Mouse (Mus musculus): ENCODE results near the gene Gcg.

The Gcg gene

GRCm38 (mm10) chr2:62483550-62483949 is at the start of gene Gcg:
Gene Gcg (minus strand): TSS chr2:62483650.
- DNase-seq (ENCODE audit: low read depth, low spot score) = no peak

DNA sequence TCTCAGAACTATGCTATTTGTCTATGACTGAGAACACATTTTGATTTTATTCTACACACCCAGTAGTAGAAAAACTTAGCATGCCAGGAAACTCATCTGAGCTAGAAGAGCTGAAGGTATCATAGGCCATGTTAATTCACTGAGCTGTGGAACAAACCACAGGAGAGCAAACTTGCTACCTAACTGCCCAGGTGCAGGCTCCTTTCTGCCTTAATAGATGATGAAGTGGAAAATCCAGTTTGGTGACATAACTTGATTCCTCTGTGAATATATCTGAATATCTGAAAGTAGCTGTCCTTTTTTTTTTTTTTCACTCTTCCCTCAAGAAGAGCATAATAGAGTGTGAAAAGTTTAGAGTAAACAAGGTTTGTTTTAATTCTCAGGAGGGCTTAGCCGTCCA is 47.6 kb upstream of the Gcg start:
- DNase-seq (ENCODE audit: low read depth, low spot score) = no peak

- DNase-seq (ENCODE audit: low read depth, low spot score) = no peak
Measured at GRCm38 (mm10) chr2:62526399-62526798, 42.9 kb upstream of the Gcg start.

GRCm38 (mm10) chr2:62517790-62518189 is 34.3 kb upstream of the Gcg start:
- no peak for DNase-seq (ENCODE audit: low read depth, low spot score)

DNA sequence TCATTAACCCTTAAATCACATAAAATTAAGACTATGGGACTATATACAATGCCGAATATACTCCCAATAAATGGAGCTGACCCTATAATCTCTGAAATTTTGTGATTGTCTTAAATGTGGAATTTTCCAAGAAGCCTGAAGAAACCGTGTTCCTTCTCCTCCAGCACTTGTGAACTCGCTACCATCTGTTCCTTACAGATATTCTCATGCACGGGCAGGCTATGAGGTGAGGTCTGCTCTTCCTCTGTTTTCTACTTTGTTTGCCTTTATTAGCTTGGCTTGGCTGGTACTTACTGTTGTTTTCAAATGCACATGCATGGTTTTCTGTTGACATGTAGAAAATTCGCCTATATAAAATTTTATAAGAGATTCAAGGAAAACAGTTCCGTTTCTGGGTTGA is 31.0 kb upstream of the Gcg start:
- DNase-seq (ENCODE audit: low read depth, low spot score) = no peak

DNA sequence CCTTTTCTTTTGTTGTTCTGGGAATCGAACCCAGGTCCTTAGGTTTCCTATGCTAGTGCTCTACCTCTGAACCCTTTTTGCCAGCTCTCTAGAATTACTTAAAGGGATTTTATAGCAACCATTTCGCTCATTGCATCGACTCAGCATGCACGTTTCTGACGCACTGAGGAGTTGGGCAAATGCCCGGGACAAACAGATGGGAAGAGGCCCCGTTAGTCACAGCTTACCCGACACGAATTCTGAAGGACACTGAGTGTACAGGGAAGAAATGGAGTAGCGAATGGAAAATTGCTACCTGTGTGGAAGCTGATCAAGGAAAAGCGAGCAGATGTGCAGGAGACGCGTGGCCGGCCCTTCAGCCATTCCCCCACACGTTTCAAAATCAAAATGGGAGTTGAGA is 30.0 kb upstream of the Gcg start:
- DNase-seq (ENCODE audit: low read depth, low spot score) = no peak

DNA sequence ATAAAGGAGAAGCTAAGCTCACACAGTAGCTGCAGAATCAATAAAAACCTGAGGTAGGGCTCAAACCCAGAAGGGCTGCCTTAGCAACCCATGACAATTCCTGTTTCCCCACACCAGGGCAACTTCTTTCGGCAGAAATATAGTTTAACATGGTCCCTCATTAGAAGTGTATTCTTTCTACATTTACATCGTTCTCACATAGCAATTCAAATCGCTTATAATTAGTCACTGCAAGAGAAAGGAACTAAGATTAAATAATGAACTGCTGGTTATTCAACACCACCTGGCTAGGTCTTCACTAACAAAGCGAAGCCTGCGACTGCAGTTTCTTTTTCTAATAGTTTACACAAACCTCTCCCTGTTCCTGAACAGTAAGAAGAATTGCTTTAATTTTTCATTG is 23.7 kb upstream of the Gcg start:
- no peak for DNase-seq (ENCODE audit: low read depth, low spot score)

- DNase-seq (ENCODE audit: low read depth, low spot score) = no peak
Measured at GRCm38 (mm10) chr2:62506441-62506840, 23.0 kb upstream of the Gcg start.

GRCm38 (mm10) chr2:62504269-62504796 is 20.9 kb upstream of the Gcg start:
- DNase-seq (ENCODE audit: low read depth, low spot score) = no peak

DNA sequence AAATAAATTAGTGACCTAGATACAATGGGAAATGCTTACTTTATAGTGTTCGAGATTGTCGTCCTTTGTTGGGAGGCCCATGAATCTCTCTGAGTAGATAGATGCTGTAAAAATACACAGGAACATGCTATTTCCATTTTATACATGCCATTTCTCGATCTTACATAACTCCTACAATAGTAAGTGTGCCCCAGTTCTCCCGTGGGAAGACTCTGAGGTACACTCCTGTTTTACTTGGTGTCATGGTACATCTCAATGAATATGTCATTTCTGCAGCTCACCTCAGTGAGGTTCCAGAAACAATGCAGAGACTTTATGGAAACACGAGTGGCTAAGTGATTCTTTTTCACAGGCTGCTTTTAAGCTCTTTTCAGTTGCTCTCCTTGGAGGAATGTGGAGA is 19.9 kb upstream of the Gcg start:
- no peak for DNase-seq (ENCODE audit: low read depth, low spot score)

DNA sequence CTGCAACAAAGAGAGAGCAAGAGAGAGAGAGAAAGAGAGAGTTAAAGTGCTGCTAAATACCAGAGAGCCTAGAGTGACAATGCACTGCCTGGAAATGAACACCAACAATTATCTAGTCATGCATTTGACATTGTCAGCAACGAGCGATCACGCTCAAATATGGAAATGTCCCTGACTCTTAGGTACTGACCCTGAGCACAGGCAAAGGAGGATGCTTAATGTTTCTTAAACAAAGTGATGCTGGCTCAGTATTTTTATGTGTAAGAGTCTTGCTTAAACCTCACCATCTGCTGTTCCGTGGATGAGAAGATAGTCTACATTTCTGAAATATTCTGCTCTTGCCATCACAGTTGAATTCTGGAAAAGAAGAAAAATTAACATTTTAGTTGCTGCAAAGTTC is 19.1 kb upstream of the Gcg start:
- DNase-seq (ENCODE audit: low read depth, low spot score) = no peak

- no peak for DNase-seq (ENCODE audit: low read depth, low spot score)
Measured at GRCm38 (mm10) chr2:62498821-62499220, 15.4 kb upstream of the Gcg start.

DNA sequence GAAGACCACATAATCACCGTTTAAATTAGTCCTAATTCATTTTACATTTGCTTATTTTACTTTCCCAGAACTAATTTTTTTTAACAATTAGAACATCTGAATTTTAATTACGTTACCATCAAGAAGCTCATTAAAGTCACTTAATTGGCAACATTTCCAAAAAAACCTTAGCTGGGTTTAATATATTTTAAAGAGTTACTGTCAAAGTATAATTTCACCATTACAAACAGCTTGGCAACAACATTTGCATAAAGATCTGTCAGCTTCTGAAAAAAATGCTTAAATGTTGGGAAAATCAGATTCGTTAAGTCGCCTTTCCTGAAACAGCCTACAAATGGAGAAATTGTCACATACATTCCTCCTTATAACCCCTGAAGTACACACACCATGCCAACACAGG is 14.6 kb upstream of the Gcg start:
- DNase-seq (ENCODE audit: low read depth, low spot score) = no peak

DNA sequence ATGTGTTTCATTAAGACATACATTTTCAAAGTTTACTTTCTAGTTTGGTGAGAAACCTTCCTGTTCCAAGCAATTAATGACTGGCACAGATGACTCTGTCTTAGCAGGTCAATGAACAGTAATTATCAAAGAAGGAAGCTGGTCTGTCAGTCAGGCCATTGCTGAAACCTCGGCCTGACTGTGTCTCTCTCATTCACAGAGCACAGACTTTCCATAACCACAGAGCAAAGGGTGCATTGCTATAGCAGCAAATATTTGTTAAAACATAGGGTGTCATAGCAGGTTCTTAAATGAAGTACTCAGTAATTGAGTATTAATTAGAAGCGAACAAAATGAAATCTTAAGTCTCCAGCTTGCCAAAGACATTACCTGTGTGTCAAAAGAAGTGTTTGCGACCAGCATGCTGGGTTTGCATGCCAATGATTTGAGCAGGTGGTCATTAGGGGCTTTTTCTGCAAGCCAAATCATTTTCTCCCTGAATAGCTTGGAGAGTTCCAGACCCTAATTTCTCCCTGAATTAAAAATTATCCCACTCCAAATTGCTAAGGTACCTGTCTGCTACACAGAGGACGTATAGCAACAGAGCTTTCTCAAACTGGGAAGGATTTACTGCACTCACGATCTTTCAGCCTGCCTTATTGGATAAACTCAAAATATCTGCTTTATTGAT is 14.0 kb upstream of the Gcg start:
- DNase-seq (ENCODE audit: low read depth, low spot score) = no peak

- DNase-seq (ENCODE audit: low read depth, low spot score) = no peak
Measured at GRCm38 (mm10) chr2:62495407-62495806, 12.0 kb upstream of the Gcg start.

DNA sequence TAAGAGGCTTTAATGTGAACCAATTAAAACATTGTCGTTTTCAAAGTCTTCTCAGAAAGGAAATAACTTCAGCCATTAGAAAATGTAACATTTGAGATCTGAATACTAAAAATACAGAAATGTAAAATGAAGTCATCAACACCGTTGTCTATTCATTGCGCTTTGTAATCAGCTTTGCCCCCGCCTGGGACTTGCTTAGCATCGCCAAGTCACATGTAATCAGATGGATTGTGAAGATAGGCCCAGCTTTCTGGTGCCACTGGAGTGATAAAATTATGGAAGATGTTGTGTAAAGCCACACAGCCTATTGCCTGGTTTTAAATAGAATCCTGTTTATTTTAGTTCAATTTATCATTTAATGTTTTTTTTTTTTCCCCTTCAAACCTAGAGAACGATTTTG is 6.4 kb upstream of the Gcg start:
- DNase-seq (ENCODE audit: low read depth, low spot score) = no peak

- no peak for DNase-seq (ENCODE audit: low read depth, low spot score)
Measured at GRCm38 (mm10) chr2:62484906-62485305, 1.5 kb upstream of the Gcg start.

DNA sequence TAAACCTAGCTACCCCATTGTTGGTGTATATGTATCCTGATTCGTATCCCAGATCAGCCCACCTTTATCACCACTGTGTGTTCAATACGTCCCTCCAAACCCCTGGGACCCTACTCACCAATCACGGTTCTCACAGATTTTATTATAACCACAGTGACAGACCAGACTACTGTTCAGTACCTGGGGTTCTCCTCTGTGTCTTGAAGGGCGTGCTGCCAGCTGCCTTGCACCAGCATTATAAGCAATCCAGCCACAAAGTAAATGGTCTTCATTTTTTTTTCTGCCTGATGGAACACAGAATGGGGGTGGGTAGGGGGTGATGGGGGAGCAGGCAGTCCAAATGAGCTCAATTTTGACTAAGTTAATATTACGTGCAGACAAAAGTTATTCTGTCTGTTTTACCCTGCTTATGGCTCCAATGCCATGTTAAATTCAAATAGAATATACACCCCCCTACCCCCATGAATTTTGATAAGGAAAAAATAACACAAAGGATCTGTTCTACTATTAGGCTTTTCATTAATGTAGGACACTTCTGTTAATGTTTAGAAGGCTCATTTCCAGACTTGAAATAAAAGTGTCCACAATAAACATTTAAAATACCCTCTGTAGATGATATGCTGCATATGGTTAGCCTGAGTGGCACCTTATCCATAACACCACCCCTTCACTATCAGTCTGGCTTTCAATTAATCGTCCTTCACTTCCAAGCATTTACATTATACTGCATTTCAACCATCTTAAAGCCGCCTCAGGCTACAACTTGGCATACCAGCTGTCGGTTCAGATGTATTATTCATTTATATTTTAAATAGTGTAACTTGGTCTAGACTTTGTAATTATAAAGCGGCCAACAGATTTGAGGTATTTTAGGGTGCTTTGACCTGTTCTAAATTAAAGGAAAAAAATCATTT is 2.9 kb downstream of the Gcg start:
- DNase-seq (ENCODE audit: low read depth, low spot score) = no peak

GRCm38 (mm10) chr2:62469551-62469950 is 13.9 kb downstream of the Gcg start:
- DNase-seq (ENCODE audit: low read depth, low spot score) = no peak

DNA sequence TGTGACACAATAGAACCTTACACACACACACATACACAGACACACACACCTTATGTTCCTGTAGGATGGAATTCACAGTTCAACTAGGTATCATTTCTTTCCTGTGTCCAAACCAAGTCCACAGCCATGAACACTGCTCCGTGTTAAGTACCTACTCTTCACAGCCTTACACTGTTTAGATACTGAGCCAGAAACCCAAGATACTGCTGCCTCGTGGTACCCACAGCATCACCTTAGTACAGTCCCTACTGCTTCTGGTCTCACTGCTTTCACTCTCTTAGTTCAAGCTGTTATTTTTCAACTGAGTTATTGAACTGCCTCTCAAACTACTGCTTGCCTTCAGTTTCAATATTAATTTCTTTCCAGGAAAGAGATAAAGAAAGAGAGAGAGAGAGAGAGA is 20.2 kb downstream of the Gcg start:
- no peak for DNase-seq (ENCODE audit: low read depth, low spot score)

DNA sequence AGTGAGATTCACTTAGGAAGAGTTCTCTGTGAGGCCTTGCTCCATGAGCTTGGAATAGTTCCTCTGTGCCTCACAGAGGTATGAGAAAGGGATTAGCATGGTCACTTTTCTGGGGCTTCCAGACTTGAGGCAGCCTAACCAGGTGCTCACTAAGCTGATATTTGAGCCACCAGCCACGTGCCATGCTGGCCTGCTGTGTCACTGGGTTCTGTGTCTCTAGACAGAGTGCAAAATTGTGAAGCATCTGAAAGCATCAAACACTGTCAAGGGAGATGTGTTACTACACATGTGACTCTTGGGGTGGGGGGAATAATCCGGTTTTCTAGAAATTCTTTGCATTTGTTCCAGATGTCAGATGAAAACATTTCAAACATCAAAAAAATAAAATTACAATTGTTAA is 21.3 kb downstream of the Gcg start:
- DNase-seq (ENCODE audit: low read depth, low spot score) = no peak

DNA sequence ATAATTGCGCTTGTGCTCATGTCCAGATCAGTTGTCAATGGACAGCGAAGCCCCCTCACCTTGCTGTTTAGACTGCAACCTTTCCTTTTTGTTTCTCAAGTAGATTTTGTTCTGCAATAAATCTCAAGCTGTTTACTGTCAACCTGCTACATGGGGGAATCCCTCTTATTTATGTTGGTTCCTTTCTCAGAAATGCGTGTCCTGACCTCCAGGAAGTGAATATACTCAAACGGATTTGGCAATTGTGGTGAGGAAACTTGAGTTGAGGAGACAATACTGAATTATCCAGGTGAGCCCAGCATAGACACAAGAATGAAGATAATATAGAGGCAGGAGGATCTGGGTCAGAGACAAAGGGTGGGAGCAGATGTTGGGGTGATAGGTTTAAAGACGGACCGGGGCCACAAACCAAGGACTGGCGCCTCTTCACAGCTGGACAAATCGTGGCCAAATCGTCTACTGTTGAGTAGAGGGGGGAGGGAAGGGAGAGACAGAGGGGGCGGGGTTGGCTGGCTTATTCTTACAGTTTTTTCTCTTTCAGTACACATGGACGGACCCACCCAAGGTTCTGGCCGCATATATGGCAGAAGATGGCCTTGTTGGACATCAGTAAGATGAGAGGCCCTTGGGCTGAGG is 22.5 kb downstream of the Gcg start:
- DNase-seq (ENCODE audit: low read depth, low spot score) = no peak
